Mouse (Mus musculus): ENCODE results near the gene Prkd2.

DNA sequence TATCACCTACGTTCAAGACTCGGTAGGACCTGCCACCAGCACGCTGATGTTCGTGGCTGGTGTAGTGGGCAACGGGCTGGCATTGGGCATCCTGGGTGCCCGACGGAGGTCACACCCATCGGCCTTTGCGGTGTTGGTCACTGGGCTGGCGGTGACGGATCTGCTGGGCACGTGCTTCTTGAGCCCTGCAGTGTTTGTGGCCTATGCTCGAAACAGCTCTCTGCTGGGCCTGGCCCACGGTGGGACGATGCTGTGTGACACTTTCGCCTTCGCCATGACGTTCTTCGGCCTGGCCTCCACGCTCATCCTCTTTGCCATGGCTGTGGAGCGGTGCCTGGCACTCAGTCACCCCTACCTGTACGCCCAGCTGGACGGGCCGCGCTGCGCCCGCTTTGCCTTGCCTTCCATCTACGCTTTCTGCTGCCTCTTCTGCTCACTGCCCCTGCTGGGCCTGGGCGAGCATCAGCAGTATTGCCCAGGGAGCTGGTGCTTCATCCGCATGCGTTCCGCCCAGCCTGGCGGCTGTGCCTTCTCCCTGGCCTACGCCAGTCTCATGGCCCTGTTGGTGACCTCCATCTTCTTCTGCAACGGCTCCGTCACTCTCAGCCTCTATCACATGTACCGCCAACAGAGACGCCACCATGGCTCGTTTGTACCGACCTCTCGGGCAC, 64.3 kb downstream of the Prkd2 start:
- TF ChIP-seq GATA1 (IDR thresholded peaks at IDR 0.05; ENCODE audit: borderline replicate concordance, low read length) (no peak), CTCF (IDR thresholded peaks at IDR 0.05; ENCODE audit: low read depth, low read length) (no peak), TAL1 (conservative IDR thresholded peaks at IDR 0.05; ENCODE audit: low read depth, low read length) (no peak), GATA2 (IDR thresholded peaks at IDR 0.05; ENCODE audit: borderline replicate concordance, low read depth, low read length) (no peak)

All from G1E (cell line).